Mouse (Mus musculus): ENCODE data around the gene Zfp13.
A peak's percentile ranks its signal among the peaks of the same experiment; 100 is the strongest.
"Not testable (repeated sequence)": the region's sequence is repeated elsewhere in the genome, so short reads cannot be mapped to it uniquely, and the experiment has no call there.

Gene Zfp13

DNA sequence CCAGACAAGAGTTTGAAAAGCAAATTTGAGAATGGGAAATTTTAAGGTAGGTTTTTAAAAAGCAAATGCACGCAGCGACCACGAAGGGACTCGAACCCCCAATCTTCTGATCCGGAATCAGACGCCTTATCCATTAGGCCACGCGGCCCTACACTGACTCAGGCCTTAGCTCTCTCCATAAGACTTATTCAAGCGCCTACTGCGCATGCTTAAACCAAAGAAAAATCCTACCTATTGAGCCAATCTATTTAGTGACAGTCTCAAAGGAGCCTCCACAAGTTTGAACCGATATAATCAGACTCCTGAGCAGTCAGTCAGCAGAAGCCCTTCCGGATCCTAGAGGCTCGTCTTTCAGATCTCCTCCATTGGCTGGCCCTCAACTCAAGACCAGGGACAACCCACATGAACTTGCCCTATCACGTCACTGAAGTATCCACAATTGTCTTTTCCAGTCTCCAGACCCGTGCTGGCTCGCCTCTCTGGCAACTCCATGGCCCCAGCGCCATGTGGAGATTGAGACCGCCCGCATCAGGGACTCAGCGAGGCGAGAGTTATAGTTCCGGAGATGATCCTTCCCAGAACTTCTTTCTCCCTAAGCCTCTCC is 49.0 kb downstream of the Zfp13 start:
- DNase-seq, result peak; percentile 94

- DNase-seq, result peak; percentile 32
Measured at GRCm38 (mm10) chr17:23549441-23549840, 49.8 kb downstream of the Zfp13 start.

DNA sequence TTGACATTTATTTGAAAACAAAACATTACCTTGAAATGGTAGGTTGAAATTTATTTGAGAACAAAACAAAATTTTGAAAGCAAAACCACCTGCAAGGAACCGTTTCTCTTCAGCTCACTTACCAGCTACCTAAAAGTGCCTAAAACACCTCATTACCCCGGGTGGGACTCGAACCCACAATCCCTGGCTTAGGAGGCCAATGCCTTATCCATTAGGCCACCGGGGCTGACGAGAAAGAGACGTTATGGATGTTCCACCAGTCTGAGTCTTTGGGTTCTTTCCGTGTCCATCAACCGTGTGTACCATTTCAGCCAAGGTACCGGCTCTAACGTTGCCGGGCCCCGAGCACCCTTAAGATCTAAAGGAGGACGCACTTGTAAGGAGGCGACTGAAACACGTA is 50.7 kb downstream of the Zfp13 start:
- peak; percentile 87 for DNase-seq

GRCm38 (mm10) chr17:23547681-23548443 is 51.4 kb downstream of the Zfp13 start:
- peak; percentile 8 for DNase-seq

- DNase-seq, result peak; percentile 93
Measured at GRCm38 (mm10) chr17:23546702-23547505, 52.4 kb downstream of the Zfp13 start.

GRCm38 (mm10) chr17:23546333-23546701 is 53.0 kb downstream of the Zfp13 start:
- DNase-seq, result peak; percentile 87

GRCm38 (mm10) chr17:23545841-23546240 is 53.4 kb downstream of the Zfp13 start:
- DNase-seq, result no peak

GRCm38 (mm10) chr17:23544766-23545165 is 54.5 kb downstream of the Zfp13 start:
- no peak for DNase-seq

- DNase-seq, result no peak
Measured at GRCm38 (mm10) chr17:23543983-23544382, 55.3 kb downstream of the Zfp13 start.

DNA sequence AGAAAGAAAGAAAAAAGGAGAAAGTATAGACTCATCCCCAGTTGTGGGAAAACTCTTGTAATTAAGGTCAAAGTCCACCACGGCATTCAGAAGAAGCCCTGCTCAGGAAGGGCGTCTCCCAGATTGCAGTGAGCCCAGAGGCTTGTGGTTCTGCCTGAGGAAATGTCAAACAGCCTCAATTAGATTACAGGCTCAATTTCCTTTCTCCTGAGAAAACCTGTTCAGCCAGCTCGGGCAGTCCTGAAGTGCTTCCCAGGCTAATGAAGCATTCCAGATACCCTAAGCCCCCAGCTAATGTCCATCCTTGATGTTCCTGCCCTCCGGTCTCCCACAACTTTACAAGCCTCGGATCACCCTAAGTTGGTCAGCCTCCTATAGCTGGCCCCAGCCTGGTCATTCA is 56.0 kb downstream of the Zfp13 start:
- DNase-seq, result no peak

DNA sequence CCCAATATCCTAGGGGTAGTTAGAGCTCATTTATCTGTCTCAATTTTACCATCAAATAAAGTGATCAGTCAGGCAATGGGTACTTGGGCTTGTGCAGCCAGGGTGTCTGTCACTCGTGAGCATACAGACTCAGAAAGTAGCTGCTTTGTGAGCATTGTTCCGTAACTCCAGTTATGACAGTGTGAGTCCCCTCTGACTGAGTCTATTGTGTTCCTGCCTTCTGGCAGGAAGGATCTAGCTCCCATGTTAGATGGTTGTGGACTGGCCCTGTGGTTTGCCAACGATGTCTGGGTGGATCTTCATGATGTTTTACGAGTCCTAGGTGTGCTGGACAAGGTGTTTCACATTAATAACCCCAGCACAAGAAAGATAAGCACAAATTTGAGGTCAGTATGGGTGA is 56.5 kb downstream of the Zfp13 start:
- peak; percentile 50 for DNase-seq

GRCm38 (mm10) chr17:23542004-23542720 is 57.1 kb downstream of the Zfp13 start:
- peak; percentile 43 for DNase-seq

GRCm38 (mm10) chr17:23540605-23541475 is 58.4 kb downstream of the Zfp13 start:
- DNase-seq, result peak; percentile 25

DNA sequence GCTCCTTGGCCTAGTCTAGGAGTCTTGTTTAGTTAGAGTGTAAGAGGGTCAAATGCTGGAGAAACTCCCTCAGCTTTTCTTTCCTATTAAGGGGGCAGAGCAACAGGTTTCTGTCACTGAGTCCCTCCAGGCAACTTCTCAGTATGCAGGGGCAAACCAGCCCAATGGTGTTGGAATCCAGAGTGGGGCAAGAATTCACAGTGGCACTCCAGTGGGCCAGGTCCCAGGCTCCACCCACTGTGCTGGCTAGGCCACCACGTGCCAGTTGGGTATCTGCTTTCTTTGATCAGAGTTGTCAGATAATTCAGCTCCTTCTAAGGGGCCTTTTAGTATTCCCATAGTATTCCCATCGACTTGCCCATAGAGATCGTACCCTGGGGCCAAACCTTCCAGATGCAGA is 59.2 kb downstream of the Zfp13 start:
- no peak for DNase-seq

GRCm38 (mm10) chr17:23539608-23540007 is 59.7 kb downstream of the Zfp13 start:
- DNase-seq, result no peak

DNA sequence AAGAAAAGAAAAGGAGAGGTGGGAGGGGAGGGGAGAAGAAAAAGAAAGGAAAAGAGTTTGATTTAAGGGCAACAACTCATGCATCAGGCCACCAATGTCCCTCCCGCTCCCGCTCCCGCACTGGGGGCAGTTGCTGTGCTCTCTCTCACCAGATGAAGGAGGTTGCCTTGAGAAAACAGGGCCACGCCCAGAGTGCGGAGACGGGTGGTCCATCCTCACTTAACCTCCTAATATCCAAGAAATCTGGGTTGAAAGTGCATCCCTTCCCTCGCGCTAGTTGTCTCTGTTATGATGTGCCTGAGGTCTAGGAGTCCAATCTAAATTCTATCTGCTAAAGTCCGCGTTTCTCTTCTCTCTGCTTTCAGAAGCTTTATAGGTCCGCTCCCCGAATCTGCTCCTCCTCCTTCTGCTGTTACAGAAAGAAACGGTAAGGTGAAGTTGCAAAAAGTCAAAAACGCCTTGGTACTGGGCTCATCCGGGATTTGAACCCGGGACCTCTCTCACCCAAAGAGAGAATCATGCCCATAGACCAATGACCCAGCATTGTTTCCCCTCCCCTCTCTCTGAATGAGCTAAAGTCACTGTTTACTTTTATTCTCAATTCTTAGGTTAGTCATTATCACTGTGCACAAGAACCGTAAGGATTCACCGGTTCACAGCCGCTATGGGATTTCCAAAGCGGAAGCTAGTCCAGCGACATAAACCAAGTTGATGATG is 60.8 kb downstream of the Zfp13 start:
- peak; percentile 21 for DNase-seq

DNA sequence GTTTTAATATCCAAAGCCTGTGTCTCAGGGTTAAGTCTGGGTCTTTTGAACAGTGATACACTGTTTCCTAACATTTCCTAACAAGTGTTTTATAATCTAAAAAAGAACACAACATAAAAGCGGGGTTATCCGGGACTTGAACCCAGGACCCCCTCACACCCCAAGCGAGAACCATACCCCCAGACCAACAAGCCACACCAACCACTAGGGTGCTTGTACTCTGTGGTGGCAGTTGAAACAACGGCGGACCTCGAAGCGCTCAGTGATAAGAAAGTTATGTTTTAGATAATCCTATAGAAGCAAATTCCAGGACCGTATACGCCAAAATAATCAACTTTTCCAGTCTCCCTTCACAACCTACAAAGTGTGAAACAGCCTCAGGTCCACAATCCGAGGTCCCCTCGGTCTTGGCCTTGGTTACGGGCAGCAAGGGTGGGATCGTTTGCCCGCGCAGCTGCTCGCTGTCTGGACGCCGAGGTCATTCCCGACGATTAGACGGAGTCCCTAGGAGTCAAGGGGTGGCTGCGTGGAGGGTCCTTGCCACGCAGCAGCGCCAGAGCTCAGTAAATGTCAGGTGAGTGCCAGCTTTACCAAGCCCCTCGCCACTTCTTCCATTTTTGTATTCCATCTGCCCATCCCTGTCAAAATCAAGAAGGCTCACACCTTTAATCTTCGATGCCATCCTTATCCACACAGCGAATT is 61.6 kb downstream of the Zfp13 start:
- DNase-seq, result peak; percentile 30

GRCm38 (mm10) chr17:23535046-23535788 is 64.1 kb downstream of the Zfp13 start:
- not testable (repeated sequence) for DNase-seq

DNA sequence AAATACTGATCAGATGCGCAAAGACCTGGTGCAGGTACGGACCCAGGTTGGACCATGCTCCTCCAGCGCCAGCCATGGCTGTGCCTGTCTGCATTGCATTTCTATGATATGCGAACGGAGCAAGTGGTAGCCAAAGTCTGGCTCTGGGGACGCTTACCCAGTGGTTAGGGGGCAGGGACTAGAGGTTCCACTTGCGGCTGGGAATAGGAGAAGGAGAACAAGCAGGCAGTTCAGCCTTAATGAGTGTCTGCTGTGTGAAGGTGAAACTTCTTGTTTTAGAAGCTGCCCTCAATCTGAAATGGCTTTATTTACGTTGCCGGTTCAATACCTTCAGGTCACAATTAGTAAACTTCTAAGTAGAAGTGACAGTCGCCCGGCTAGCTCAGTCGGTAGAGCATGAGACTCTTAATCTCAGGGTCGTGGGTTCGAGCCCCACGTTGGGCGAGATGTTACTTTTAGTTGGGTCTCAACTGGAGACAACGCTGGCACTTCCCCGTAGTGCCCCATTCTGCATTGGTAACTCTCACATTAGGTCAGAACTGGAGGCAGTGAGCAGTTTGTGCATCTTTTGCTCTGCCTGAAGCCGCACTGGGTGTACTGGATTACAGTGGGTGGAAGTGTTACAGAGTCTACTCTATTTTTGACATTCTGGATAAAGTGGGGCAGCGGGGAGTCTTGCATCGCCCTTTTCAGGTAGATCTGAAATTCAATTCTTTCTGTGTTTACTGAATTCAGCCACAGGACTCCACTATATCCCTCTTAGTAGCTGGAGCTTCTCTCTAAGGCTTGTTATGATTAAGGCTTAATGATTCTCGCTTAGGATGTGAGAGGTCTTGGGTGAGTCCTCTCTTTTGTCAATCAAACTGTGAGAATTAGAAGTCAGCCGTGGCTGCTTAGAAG is 65.4 kb downstream of the Zfp13 start:
- DNase-seq, result not testable (repeated sequence)
